Mouse (Mus musculus) mouse embryonic stem cell (cell line): Measurements from ENCODE around the gene Stk11ip.

Source experiments
- in situ Hi-C, 2 experiments: fragments of 300-500 bp; cut with MboI; formaldehyde crosslinking; loops; 1 replicate in 1 of 2; 3 replicates in 1 of 2; pipeline ENCODE4 v1.14.3; 2019 to 2020; ENCODE audit warnings: low sequenced_read_pairs in 2 of 2, low pct_unique_long_range_greater_than_20kb in 1 of 2, mixed read lengths in 1 of 2; ENCODE audit not compliant: unreplicated experiment in 1 of 2

The Stk11ip gene

DNA sequence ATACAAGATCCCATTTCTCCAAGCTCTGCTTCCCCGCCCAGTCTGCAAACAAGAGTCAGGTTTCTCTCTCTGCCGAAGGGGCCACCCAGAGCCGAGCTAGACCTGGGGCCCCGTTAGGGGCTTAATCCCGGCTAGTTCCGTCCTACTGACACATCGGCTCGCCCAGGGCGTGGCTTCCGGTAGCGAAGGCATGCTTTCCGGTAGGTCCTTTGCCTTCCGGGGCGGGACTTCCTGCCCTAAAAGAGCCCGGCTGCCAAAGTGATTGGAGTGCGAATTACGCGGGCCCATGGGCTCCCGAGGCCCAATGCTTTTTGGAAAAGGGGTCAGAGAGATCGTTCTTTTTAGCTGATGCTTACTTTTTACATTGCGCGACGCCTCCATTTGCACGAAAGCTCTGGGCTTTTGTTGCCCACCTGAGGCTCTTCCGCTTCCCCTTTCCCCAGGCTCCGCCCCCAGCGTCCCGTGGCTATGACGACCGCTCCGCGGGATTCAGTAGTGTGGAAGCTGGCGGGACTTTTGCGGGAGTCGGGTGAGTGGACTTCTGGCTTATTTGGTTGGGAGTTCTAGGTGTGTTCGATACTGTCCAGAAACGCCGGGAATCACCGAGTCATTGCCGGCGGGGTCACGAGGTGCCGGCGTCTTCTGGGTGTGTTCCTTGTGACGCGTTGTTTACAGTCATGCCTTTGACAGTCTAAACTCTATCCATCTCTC lies at the start of gene Stk11ip:
Stk11ip (plus strand) TSS at position 209 of the 711 bp plus-strand sequence.
- in situ Hi-C loops, result no loop called here

- in situ Hi-C loops, result loop anchor here (5.0 to 10.0 kb wide), 2 partner anchors 81 to 132 kb away; no protein-coding TSS in a partner anchor
These were observed 44.9 kb upstream of the Stk11ip start for GRCm38 (mm10) chr1:75476441-75476840.

- in situ Hi-C loops, result loop anchor here (5.0 to 10.0 kb wide), 2 partner anchors 80 to 133 kb away; no protein-coding TSS in a partner anchor
These were observed 43.9 kb upstream of the Stk11ip start for GRCm38 (mm10) chr1:75477264-75477965.

DNA sequence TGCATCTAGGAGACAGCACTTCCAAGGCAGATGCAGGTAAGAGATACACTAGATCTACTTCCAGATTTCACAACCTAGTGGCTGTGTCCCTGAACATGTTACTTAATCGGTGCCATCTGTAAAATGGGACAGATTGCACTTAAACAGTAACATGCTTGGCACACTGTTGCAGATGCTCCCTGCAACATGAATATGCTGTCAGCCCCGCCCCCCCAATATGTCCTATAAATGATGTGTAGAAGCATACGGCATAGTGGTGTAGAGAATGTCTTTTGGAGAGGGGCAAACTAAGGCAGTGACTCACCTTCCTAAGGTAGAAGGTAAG lies 43.4 kb upstream of the Stk11ip start:
- in situ Hi-C loops, result loop anchor here (5.0 to 10.0 kb wide), 2 partner anchors 79 to 133 kb away; no protein-coding TSS in a partner anchor

DNA sequence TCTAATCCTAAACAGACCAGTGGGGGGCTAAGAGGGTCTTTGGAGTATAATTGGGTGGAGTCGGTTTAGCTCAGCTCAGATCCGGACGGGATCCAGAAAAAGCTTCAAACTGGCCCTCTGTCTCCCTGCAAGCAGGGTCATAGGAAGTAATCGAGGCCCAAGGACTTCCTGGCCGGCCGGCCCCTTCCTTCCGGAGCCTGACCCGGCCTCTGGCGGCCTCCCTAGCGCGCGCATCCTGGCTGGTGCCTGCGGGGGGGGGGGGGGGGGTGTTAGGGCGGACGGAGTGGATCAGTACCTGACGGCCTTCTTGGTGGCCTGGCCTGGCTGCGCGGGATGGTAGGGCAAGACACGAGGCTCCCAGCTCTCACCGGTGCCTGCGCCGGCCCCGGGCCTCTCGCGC lies 42.8 kb upstream of the Stk11ip start:
- in situ Hi-C loops, result loop anchor here (5.0 to 10.0 kb wide), 2 partner anchors 79 to 134 kb away; no protein-coding TSS in a partner anchor

DNA sequence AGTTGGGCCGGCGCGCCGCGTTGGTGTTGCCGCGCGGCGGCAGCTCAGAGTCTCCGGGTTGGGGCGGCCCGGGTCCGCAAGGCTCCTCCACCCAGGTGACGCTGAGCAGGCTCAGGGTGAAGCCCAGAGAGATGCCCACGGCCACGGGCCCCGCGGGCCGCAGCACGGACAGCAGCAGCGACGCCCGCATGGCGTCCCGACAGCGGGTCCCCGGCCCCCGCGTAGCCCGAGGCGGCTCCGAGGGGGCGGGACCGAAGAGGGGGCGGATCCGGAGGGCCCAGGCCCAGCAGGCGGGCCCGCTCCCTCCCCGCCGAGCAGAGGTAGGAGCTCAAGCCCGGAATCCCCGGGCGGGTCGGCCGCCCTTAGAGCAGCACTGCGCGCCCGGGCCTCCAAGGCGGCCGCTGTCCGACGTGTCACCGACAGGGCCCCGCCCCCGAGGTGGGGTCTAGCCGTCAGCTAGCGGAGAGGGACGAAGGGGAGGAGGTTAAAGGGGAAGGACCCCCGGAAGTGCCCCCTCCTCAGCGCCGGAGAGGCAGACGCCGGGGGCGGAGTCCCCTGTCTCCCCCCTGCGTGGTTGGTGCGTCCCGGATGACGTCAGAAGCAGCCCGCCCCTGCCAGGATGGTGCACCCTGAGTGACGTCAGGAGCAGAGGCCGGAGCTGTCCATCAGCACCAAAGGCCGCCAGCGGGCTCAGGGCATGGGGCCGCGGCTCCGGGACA lies 42.3 kb upstream of the Stk11ip start, which contains the start of the genes Chpf and Tmem198:
Chpf (minus strand) TSS at position 392 of the 719 bp plus-strand sequence.
Tmem198 (plus strand) TSS at position 617 of the 719 bp plus-strand sequence.
- in situ Hi-C loops, result loop anchor here (5.0 to 10.0 kb wide), 2 partner anchors 78 to 134 kb away; no protein-coding TSS in a partner anchor

DNA sequence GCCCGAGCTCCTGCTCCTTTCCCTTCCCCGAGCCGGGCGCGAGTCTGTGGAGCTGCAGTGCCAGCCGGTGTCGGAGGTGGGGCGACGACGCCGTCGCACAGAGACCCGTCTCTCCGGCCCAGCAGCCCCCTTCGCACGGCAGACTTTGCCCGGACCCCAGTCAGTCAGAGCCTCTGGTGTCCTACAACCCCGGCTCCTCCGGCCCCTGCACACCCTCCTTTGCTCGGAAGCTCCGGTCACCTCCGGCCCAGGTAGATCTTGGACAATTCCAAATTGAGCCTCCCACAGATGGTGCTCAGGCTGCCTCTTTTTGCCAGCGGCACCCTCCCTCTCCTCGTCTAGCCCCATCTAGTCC lies 41.7 kb upstream of the Stk11ip start:
- in situ Hi-C loops, result loop anchor here (5.0 to 10.0 kb wide), 2 partner anchors 78 to 135 kb away; no protein-coding TSS in a partner anchor

GRCm38 (mm10) chr1:75480036-75480435 lies 41.3 kb upstream of the Stk11ip start:
- in situ Hi-C loops, result no loop called here

DNA sequence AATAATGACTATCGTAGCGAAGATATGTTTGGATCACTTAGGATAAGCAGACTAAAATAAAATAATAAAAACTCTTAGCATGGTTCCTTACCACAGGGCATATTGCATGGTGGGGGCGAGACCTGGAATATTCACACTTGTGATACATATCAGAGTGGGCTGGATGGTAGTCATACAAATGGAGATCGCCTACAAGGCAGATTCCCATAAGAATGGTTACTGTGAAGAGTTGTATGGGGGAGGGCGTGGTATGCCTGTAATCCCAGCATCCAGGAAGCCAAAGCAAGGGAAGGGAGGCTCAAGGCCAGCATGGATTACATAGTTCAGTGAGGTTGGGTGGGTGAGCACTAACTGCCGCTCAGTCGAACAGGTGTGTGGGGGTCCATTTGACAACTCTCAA lies 40.6 kb upstream of the Stk11ip start:
- in situ Hi-C loops, result no loop called here

DNA sequence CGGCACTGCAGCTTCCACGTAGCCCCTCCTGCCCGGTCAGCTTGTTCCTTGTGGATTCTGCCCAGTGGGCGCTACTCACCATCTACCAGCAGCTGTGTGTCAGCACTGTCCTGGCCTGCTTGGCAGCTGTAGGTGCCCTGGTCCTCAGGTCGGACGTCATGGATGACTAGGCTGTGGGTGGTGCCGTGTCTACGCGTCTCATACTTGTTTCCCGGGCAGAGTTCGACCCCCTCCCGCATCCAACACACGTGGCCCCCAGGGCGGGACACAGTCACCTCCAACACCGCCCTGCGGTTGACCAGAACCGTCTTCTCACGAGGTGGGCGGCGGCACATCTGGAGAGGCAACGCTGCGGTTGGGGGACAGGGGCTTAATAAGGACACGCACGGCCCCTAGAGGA lies 34.8 kb upstream of the Stk11ip start:
- in situ Hi-C loops, result no loop called here

DNA sequence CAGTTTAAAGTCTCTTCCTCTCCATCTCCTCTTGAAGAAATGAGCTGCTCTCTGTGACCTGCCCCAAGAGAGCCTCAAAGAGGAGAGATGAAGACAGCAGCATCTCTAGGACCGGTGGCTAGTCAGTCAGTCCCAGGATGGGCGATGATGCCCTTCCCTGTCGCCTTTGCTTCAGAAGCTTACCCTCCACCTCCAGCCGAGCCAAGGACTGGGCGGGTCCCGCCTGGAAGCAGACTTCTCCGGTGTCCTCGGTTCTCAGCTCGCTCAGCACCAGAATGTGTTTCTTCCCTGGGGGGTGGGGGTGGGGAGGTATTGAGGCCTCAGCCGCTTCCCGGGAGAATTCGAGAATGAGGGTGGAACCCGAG lies 34.3 kb upstream of the Stk11ip start:
- in situ Hi-C loops, result no loop called here

- in situ Hi-C loops, result no loop called here
These were observed 33.7 kb upstream of the Stk11ip start for GRCm38 (mm10) chr1:75487405-75488161.

DNA sequence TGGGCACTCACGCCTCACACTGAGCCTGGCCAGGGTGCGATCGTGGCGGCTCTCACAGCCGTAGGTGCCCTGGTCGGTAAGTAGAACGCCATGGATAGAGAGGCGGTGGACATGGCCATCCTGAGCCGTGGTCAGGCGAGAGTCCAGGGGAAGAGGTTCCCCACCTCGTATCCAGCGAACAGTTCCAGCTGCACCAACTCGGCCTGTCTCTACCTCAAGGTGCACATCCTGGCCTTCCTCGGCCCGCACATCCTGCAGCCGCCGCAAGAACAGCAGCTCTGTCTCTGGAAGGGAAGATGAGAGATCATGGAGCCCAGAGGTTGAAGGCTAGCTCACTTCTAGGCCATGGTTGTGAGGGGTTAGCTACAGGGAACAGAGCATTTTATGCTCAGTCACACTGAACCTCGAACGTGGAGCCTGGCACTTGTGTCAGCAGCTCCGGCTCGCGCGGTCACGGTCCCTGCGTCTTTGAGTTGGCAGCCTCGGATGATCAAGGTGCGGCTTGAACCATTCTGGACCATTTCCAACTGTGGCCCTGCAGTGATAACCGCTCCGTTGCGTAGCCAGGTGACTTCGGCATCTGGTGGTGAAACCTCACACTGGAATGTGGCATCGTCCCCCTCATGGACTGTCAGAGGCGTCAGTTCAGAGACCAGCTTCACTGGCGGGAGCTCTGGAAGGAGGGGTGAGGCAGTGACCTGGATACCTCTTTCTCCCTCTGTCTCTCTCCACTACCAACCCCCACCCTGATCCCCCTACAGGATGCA lies 30.4 kb upstream of the Stk11ip start:
- in situ Hi-C loops, result no loop called here

DNA sequence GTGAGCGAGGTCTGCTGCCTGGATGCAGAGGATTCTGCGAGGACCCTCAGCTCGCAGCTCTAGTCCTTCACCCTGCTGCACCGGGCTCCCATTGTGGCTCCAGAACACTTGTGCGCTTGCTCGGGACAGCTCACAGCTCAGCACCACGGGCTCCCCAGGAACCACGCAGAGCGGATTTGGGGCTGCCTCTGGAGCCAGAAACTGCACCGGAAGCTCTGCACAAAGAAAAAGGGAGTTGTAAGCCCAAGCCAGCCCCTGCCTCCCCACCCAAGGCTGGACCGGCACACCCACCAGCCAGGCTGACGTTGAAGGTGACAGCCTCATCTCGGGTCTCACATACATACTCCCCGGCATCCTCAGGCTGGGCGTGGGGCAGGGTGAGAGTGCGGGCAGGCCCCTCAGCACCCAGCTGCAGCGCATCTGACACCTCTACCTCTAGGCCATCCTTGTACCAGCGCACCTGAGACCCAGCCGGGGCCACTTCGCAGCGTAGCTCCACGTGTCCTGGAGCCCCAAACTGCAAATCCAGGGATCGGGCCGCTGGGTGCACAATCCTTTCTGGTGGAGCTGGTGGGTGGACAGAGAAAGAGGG lies 28.7 kb upstream of the Stk11ip start:
- in situ Hi-C loops, result no loop called here

DNA sequence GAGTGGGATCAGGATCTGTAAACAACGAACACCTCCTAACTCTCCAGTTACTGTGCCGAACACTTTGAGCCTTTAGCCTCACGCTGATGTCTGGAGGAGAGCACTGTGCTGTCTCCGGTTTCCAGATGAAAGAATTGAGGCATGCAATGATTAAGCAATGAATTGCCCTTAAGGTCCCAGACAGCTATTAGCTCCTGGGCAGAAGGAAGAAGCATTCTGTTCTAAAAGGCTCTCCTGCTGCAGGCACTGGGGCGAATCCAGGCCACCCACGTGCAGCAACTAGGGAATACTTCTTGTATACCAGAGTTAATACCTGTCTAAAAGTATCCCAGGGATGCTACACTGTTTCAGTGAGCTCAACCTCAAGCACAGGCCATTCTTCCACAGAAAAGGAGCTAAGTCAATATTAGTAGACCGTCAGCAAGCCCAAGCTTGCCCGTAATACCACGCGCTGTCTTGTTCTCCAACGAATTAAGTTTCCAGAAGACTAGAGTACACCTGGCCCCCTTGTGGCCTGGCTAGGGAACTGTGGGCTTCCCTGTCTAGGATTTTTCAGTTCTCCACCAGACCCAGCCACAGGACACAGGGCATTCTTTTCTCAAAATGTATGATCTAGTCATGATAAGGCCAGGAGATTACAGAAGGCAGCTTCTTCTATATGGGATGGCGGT lies 26.3 kb upstream of the Stk11ip start:
- in situ Hi-C loops, result loop anchor here in 1 of 2 experiments (5.0 kb wide), 1 partner anchor 62 kb away; no protein-coding TSS in a partner anchor

DNA sequence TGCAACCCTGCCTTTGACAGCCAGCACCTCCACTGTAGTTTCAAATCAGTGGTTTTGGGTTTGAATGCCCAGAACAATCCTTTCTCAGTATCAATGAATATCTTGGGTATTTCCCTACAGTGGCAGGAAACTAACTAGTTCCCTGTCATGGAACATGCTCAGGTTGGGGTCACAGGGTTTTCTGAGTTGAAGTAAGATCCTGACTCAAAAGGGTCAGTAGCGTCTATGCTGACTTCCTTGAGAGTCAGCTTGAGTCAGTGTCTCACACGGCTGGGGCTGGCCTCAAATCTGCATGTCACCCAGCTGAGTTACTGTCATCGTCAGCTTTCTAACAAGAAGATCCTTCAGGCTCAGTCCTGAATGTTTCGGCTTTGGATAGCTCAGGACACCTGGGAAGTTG lies 22.4 kb upstream of the Stk11ip start:
- in situ Hi-C loops, result loop anchor here in 1 of 2 experiments (5.0 kb wide), 1 partner anchor 58 kb away; no protein-coding TSS in a partner anchor

DNA sequence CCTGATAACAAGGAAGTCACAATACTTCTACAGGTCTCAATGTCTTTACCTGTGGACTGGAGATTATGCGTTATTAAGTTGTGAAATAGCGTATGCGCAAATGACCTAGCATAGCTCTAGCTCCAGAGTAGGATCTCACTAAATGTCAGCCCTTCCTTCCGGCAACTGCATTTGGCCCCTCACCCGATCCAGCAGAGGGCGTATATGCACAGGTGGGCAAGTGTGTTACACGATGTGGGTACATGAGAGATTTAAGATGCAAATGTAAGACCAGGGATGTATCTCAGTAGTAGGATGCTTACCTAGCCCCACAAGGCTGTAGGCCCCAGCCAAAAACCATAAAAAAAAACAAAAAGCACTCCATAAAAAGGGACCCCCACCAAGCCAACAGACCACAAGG lies 21.9 kb upstream of the Stk11ip start:
- in situ Hi-C loops, result loop anchor here in 1 of 2 experiments (5.0 kb wide), 1 partner anchor 58 kb away; no protein-coding TSS in a partner anchor
